Mouse (Mus musculus): Measurements from ENCODE around the gene H2al2a. TPM values are rescaled to one million over a fixed set of nuclear protein-coding genes. Genes with fewer than 3 reads are reported as not detected.

The H2al2a gene
- polyA plus RNA-seq (2014; fragmentation: Nextera tagmentation; extraction: Ambion mirVana), result not detected in 2 replicates

GRCm38 (mm10) chr2:17996858-17997257, at the start of gene H2al2a:
H2al2a (minus strand) TSS chr2:17996958.
- Histone ChIP-seq H3K9me3 (ENCODE audit: control insufficient read depth, low read length) (no peaks in the 10 kb centered on the region), H3K27me3 (ENCODE audit: control insufficient read depth, insufficient read depth, low read length) (no peaks in the 10 kb centered on the region), H3K4me3 (replicated peaks; ENCODE audit: low read length) (no peak within 1 kb of the TSS), H3K36me3 (replicated peaks; ENCODE audit: control insufficient read depth, insufficient read depth) (no peaks in the 10 kb centered on the region), H3K4me1 (replicated peaks; ENCODE audit: control insufficient read depth, insufficient read depth, low read length) (no peaks in the 10 kb centered on the region), H3K27ac (no peak within 1 kb of the TSS), H3K4me2 (replicated peaks) (no peak within 1 kb of the TSS), H3K9ac (no peak within 1 kb of the TSS)
- no peak for ATAC-seq (ENCODE audit: low FRiP score)
- no peak for DNase-seq (ENCODE audit: low spot score)

- no peak for ATAC-seq (ENCODE audit: low FRiP score)
- H3K4me1 ChIP-seq (replicated peaks; ENCODE audit: control insufficient read depth, insufficient read depth, low read length), result peaks cover 51% of the 10 kb centered on the region
- no peak for DNase-seq (ENCODE audit: low spot score)
- no peaks in the 10 kb centered on the region for H3K9me3 ChIP-seq (ENCODE audit: control insufficient read depth, low read length)
- peak overlapping the region; percentile 100 for H3K9ac ChIP-seq
- WGBS, result 0% methylated on average over 4 of the region's 4 CpGs
- no peaks in the 10 kb centered on the region for H3K36me3 ChIP-seq (replicated peaks; ENCODE audit: control insufficient read depth, insufficient read depth)
- H3K4me3 ChIP-seq (replicated peaks; ENCODE audit: low read length), result peak overlapping the region; percentile 89
- H3K4me2 ChIP-seq (replicated peaks), result peak overlapping the region; percentile 95
- H3K27ac ChIP-seq, result peak overlapping the region; percentile 100
- H3K27me3 ChIP-seq (ENCODE audit: control insufficient read depth, insufficient read depth, low read length), result no peaks in the 10 kb centered on the region
Measured at GRCm38 (mm10) chr2:18046186-18046585, 49.4 kb upstream of the H2al2a start.

GRCm38 (mm10) chr2:18045781-18046181, 49.0 kb upstream of the H2al2a start:
- Histone ChIP-seq H3K9ac (peak overlapping the region; percentile 100), H3K4me2 (replicated peaks) (peak overlapping the region; percentile 95), H3K4me3 (replicated peaks; ENCODE audit: low read length) (peak overlapping the region; percentile 89), H3K27ac (peak overlapping the region; percentile 100), H3K9me3 (ENCODE audit: control insufficient read depth, low read length) (no peaks in the 10 kb centered on the region), H3K4me1 (replicated peaks; ENCODE audit: control insufficient read depth, insufficient read depth, low read length) (peaks cover 51% of the 10 kb centered on the region), H3K36me3 (replicated peaks; ENCODE audit: control insufficient read depth, insufficient read depth) (no peaks in the 10 kb centered on the region), H3K27me3 (ENCODE audit: control insufficient read depth, insufficient read depth, low read length) (no peaks in the 10 kb centered on the region)
- ATAC-seq (ENCODE audit: low FRiP score), result no peak
- 3% methylated on average over 6 of the region's 6 CpGs for WGBS
- no peak for DNase-seq (ENCODE audit: low spot score)

GRCm38 (mm10) chr2:18045143-18045780, 48.5 kb upstream of the H2al2a start:
- H3K27me3 ChIP-seq (ENCODE audit: control insufficient read depth, insufficient read depth, low read length), result no peaks in the 10 kb centered on the region
- H3K36me3 ChIP-seq (replicated peaks; ENCODE audit: control insufficient read depth, insufficient read depth), result no peaks in the 10 kb centered on the region
- peak overlapping the region; percentile 100 for H3K9ac ChIP-seq
- peak overlapping the region; percentile 89 for H3K4me3 ChIP-seq (replicated peaks; ENCODE audit: low read length)
- 4% methylated on average over 7 of the region's 7 CpGs for WGBS
- no peaks in the 10 kb centered on the region for H3K9me3 ChIP-seq (ENCODE audit: control insufficient read depth, low read length)
- peaks cover 51% of the 10 kb centered on the region for H3K4me1 ChIP-seq (replicated peaks; ENCODE audit: control insufficient read depth, insufficient read depth, low read length)
- DNase-seq (ENCODE audit: low spot score), result no peak
- peak overlapping the region; percentile 95 for H3K4me2 ChIP-seq (replicated peaks)
- no peak for ATAC-seq (ENCODE audit: low FRiP score)
- peak overlapping the region; percentile 100 for H3K27ac ChIP-seq

GRCm38 (mm10) chr2:18041199-18041885, 44.6 kb upstream of the H2al2a start:
- Histone ChIP-seq H3K4me3 (replicated peaks; ENCODE audit: low read length) (peak overlapping the region; percentile 21), H3K27ac (peak overlapping the region; percentile 81), H3K36me3 (replicated peaks; ENCODE audit: control insufficient read depth, insufficient read depth) (no peaks in the 10 kb centered on the region), H3K9ac (peak overlapping the region; percentile 72), H3K4me2 (replicated peaks) (peak overlapping the region; percentile 95), H3K4me1 (replicated peaks; ENCODE audit: control insufficient read depth, insufficient read depth, low read length) (peaks cover 60% of the 10 kb centered on the region), H3K9me3 (ENCODE audit: control insufficient read depth, low read length) (no peaks in the 10 kb centered on the region), H3K27me3 (ENCODE audit: control insufficient read depth, insufficient read depth, low read length) (no peaks in the 10 kb centered on the region)
- ATAC-seq (ENCODE audit: low FRiP score), result peak; percentile 70
- 2% methylated on average over 14 of the region's 14 CpGs for WGBS
- no peak for DNase-seq (ENCODE audit: low spot score)

- H3K27ac ChIP-seq, result peak overlapping the region; percentile 81
- H3K9ac ChIP-seq, result peak overlapping the region; percentile 72
- WGBS, result 11% methylated on average over 27 of the region's 27 CpGs
- peak overlapping the region; percentile 21 for H3K4me3 ChIP-seq (replicated peaks; ENCODE audit: low read length)
- H3K27me3 ChIP-seq (ENCODE audit: control insufficient read depth, insufficient read depth, low read length), result no peaks in the 10 kb centered on the region
- DNase-seq (ENCODE audit: low spot score) (no peak), ATAC-seq (ENCODE audit: low FRiP score) (peak; percentile 19; the same call in 1 of the 2 replicates)
- H3K4me1 ChIP-seq (replicated peaks; ENCODE audit: control insufficient read depth, insufficient read depth, low read length), result peaks cover 60% of the 10 kb centered on the region
- H3K36me3 ChIP-seq (replicated peaks; ENCODE audit: control insufficient read depth, insufficient read depth), result no peaks in the 10 kb centered on the region
- peak overlapping the region; percentile 95 for H3K4me2 ChIP-seq (replicated peaks)
- no peaks in the 10 kb centered on the region for H3K9me3 ChIP-seq (ENCODE audit: control insufficient read depth, low read length)
Measured at GRCm38 (mm10) chr2:18040347-18041160, 43.8 kb upstream of the H2al2a start.

GRCm38 (mm10) chr2:18039566-18040290, 43.0 kb upstream of the H2al2a start:
- 3% methylated on average over 44 of the region's 46 CpGs for WGBS
- Histone ChIP-seq H3K27me3 (ENCODE audit: control insufficient read depth, insufficient read depth, low read length) (no peaks in the 10 kb centered on the region), H3K9ac (peak overlapping the region; percentile 72), H3K9me3 (ENCODE audit: control insufficient read depth, low read length) (no peaks in the 10 kb centered on the region), H3K36me3 (replicated peaks; ENCODE audit: control insufficient read depth, insufficient read depth) (no peaks in the 10 kb centered on the region), H3K4me3 (replicated peaks; ENCODE audit: low read length) (peak overlapping the region; percentile 21), H3K27ac (peak overlapping the region; percentile 81), H3K4me2 (replicated peaks) (peak overlapping the region; percentile 95), H3K4me1 (replicated peaks; ENCODE audit: control insufficient read depth, insufficient read depth, low read length) (peaks cover 58% of the 10 kb centered on the region)
- ATAC-seq (ENCODE audit: low FRiP score), result peak; percentile 54
- no peak for DNase-seq (ENCODE audit: low spot score)

- peak overlapping the region; percentile 81; the same call in 1 of the 2 replicates for H3K27ac ChIP-seq
- H3K4me3 ChIP-seq (replicated peaks; ENCODE audit: low read length), result no peak overlapping the region
- DNase-seq (ENCODE audit: low spot score) (peak; percentile 50), ATAC-seq (ENCODE audit: low FRiP score) (0 out of 2 replicates have a peak, but pooled peaks have one; percentile 21)
- WGBS, result 21% methylated on average over 10 of the region's 10 CpGs
- H3K4me1 ChIP-seq (replicated peaks; ENCODE audit: control insufficient read depth, insufficient read depth, low read length), result peaks cover 57% of the 10 kb centered on the region
- no peaks in the 10 kb centered on the region for H3K27me3 ChIP-seq (ENCODE audit: control insufficient read depth, insufficient read depth, low read length)
- H3K9me3 ChIP-seq (ENCODE audit: control insufficient read depth, low read length), result no peaks in the 10 kb centered on the region
- peak overlapping the region; percentile 95 for H3K4me2 ChIP-seq (replicated peaks)
- peak overlapping the region; percentile 72 for H3K9ac ChIP-seq
- H3K36me3 ChIP-seq (replicated peaks; ENCODE audit: control insufficient read depth, insufficient read depth), result no peaks in the 10 kb centered on the region
Measured at GRCm38 (mm10) chr2:18038895-18039371, 42.2 kb upstream of the H2al2a start.

Measured in hindbrain, embryonic 14.5 days (tissue).